Mouse (Mus musculus) stomach, embryonic 14.5 days (tissue): Measurements from ENCODE around the gene Adam12. TPM values are rescaled to one million over a fixed set of nuclear protein-coding genes. Genes with fewer than 3 reads are reported as not detected.

Experiments
- ATAC-seq: fragments of 200-750 bp; cut with Nextera tagmentation; 2 replicates; pipeline ENCODE4 v1.8.0; 2017; ENCODE audit warnings: low read depth, moderate TSS enrichment; ENCODE audit not compliant: insufficient number of reproducible peaks, insufficient read depth, low FRiP score
- H3K27ac ChIP-seq: fragments of 300-500 bp; sonication (generic); 2 replicates; pipeline ENCODE4 v1.5.1; 2014; ENCODE audit warnings: mild to moderate bottlenecking, low read length, moderate library complexity, mixed read lengths
- H3K27me3 ChIP-seq: fragments of 300-500 bp; sonication (generic); 2 replicates; pipeline ENCODE4 v1.6.1; 2014; ENCODE audit warnings: low read length, control low read depth, mixed read lengths; ENCODE audit not compliant: control insufficient read depth, insufficient read depth
- H3K36me3 ChIP-seq: fragments of 300-500 bp; sonication (generic); 2 replicates; pipeline ENCODE4 v1.6.1; 2014; ENCODE audit warnings: mild to moderate bottlenecking, control low read depth, low read length, moderate library complexity, mixed read lengths; ENCODE audit not compliant: control insufficient read depth, insufficient read depth
- H3K4me1 ChIP-seq: fragments of 300-500 bp; sonication (generic); 2 replicates; pipeline ENCODE4 v1.6.1; 2014; ENCODE audit warnings: low read length, control low read depth, mixed read lengths; ENCODE audit not compliant: control insufficient read depth, insufficient read depth
- H3K4me2 ChIP-seq: fragments of 300-500 bp; sonication (generic); replicated peaks from 2 replicates; pipeline ENCODE4 v1.6.1; 2014; ENCODE audit warnings: low read depth, low read length, control low read depth
- H3K4me3 ChIP-seq: fragments of 300-500 bp; sonication (generic); 2 replicates; pipeline ENCODE4 v1.5.1; 2014; ENCODE audit warnings: low read depth, low read length, control low read depth
- H3K9ac ChIP-seq: fragments of 300-500 bp; sonication (generic); replicated peaks from 2 replicates; pipeline ENCODE4 v1.6.1; 2014; ENCODE audit warnings: low read depth, mild to moderate bottlenecking, control low read depth, low read length, moderate library complexity, mixed read lengths
- H3K9me3 ChIP-seq: fragments of 300-500 bp; sonication (generic); 2 replicates; pipeline ENCODE4 v1.6.1; 2016; ENCODE audit warnings: low read depth, low read length, control low read depth; ENCODE audit not compliant: control insufficient read depth
- WGBS: fragments of 180-500 bp; shearing (Covaris S2); extraction: QIAGEN DNeasy Blood & Tissue Kit; methylation state at CpG from one replicate; pipeline ENCODE4 v1.1.7; 2014; 5-methylcytosine and 5-hydroxymethylcytosine counted together
- polyA plus RNA-seq: library from polyadenylated mRNA; unstranded; fragments of >200 nt; fragmentation: Nextera tagmentation; extraction: Ambion mirVana; gene quantifications from 2 replicates; pipeline ENCODE4 v1.2.1, GENCODE M21; 2014

Gene Adam12
- polyA plus RNA-seq, 1 experiment from 2014 or later: 10.9 TPM

- Histone ChIP-seq H3K9ac (no peak overlapping the region), H3K27ac (no peak overlapping the region), H3K4me1 (peaks cover 6% of the 10 kb centered on the region), H3K4me2 (no peak overlapping the region), H3K27me3 (no peaks in the 10 kb centered on the region), H3K9me3 (no peaks in the 10 kb centered on the region; the same call in 1 of the 2 replicates), H3K4me3 (no peak overlapping the region), H3K36me3 (no peaks in the 10 kb centered on the region)
- WGBS: 81% methylated on average over 3 of the region's 3 CpGs
- no peak for ATAC-seq
Measured at GRCm38 (mm10) chr7:134193089-134193488, 38.9 kb downstream of the Adam12 start.

GRCm38 (mm10) chr7:134190101-134190500 lies 41.8 kb downstream of the Adam12 start:
- H3K4me2 ChIP-seq: no peak overlapping the region
- H3K27me3 ChIP-seq: no peaks in the 10 kb centered on the region
- 58% methylated on average over 6 of the region's 6 CpGs for WGBS
- no peaks in the 10 kb centered on the region; the same call in 1 of the 2 replicates for H3K9me3 ChIP-seq
- no peak for ATAC-seq
- no peak overlapping the region for H3K27ac ChIP-seq
- H3K9ac ChIP-seq: no peak overlapping the region
- no peaks in the 10 kb centered on the region; the same call in 1 of the 2 replicates for H3K36me3 ChIP-seq
- H3K4me3 ChIP-seq: no peak overlapping the region
- H3K4me1 ChIP-seq: peaks cover 6% of the 10 kb centered on the region

GRCm38 (mm10) chr7:134188565-134188964 lies 43.4 kb downstream of the Adam12 start:
- Histone ChIP-seq H3K36me3 (no peaks in the 10 kb centered on the region; the same call in 1 of the 2 replicates), H3K9me3 (peaks cover 4% of the 10 kb centered on the region; the same call in 1 of the 2 replicates), H3K9ac (no peak overlapping the region), H3K4me3 (no peak overlapping the region), H3K4me2 (no peak overlapping the region), H3K4me1 (peaks cover 6% of the 10 kb centered on the region), H3K27ac (no peak overlapping the region), H3K27me3 (no peaks in the 10 kb centered on the region)
- WGBS: 77% methylated on average over 6 of the region's 6 CpGs
- no peak for ATAC-seq

- Histone ChIP-seq H3K27me3 (no peaks in the 10 kb centered on the region), H3K9me3 (peaks cover 4% of the 10 kb centered on the region; the same call in 1 of the 2 replicates), H3K9ac (no peak overlapping the region), H3K27ac (no peak overlapping the region), H3K4me1 (peaks cover 6% of the 10 kb centered on the region), H3K4me2 (no peak overlapping the region), H3K4me3 (no peak overlapping the region), H3K36me3 (no peaks in the 10 kb centered on the region; the same call in 1 of the 2 replicates)
- 72% methylated on average over 1 of the region's 1 CpGs for WGBS
- ATAC-seq: no peak
Measured at GRCm38 (mm10) chr7:134187946-134188345, 44.0 kb downstream of the Adam12 start.

GRCm38 (mm10) chr7:134186497-134186896 lies 45.4 kb downstream of the Adam12 start:
- Histone ChIP-seq H3K27ac (no peak overlapping the region), H3K4me1 (peaks cover 6% of the 10 kb centered on the region), H3K27me3 (no peaks in the 10 kb centered on the region), H3K9me3 (peaks cover 4% of the 10 kb centered on the region; the same call in 1 of the 2 replicates), H3K9ac (no peak overlapping the region), H3K4me3 (no peak overlapping the region), H3K36me3 (no peaks in the 10 kb centered on the region; the same call in 1 of the 2 replicates), H3K4me2 (no peak overlapping the region)
- ATAC-seq: no peak
- 95% methylated on average over 10 of the region's 10 CpGs for WGBS

DNA sequence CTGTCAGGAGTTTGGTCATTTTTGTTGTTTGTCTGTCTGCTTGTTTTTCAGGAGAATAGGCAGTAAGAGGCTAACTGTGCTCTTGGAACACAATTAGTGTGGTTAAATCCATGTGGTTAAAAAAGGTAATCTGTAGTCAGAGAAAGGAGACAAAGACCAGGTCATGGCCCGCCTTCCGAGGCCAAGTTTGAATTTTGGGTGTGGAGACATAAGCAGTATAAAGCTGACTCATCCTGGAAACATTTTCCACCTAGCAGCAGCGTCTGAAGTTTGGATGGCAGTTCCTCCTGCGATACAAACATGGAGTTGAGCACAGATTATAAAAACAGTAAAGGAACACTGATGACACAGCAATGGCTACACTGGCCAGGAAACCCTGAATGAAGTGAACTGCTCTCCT lies 46.2 kb downstream of the Adam12 start:
- no peaks in the 10 kb centered on the region; the same call in 1 of the 2 replicates for H3K36me3 ChIP-seq
- WGBS: 77% methylated on average over 4 of the region's 4 CpGs
- no peak overlapping the region for H3K27ac ChIP-seq
- H3K4me1 ChIP-seq: peaks cover 6% of the 10 kb centered on the region
- no peak overlapping the region for H3K4me3 ChIP-seq
- ATAC-seq: no peak
- H3K27me3 ChIP-seq: no peaks in the 10 kb centered on the region
- no peak overlapping the region for H3K4me2 ChIP-seq
- peaks cover 4% of the 10 kb centered on the region; the same call in 1 of the 2 replicates for H3K9me3 ChIP-seq
- no peak overlapping the region for H3K9ac ChIP-seq

- no peaks in the 10 kb centered on the region for H3K27me3 ChIP-seq
Measured at GRCm38 (mm10) chr7:134181717-134182116, 50.2 kb downstream of the Adam12 start.

DNA sequence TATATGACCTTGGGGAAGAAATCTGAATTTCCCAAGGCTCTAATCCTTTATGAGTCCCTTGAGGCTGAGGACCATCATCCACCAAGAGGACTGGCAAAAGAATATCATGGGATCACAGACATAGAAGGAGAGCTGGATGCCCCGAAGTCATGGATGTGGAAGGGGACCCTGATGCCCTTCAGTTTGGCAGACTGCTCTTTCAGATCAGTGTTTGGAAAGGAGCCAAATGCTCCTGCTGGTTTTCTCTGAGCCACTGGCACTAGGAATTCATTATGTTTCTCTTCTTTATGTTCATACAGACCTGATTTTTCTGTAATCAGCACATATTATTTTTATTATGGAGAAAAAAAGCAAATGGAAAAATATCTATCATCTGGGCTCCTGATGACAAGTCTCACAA lies 50.9 kb downstream of the Adam12 start:
- no peaks in the 10 kb centered on the region for H3K4me1 ChIP-seq
- H3K36me3 ChIP-seq: no peaks in the 10 kb centered on the region; the same call in 1 of the 2 replicates
- no peak overlapping the region for H3K9ac ChIP-seq
- no peak overlapping the region for H3K4me3 ChIP-seq
- H3K9me3 ChIP-seq: peaks cover 4% of the 10 kb centered on the region; the same call in 1 of the 2 replicates
- ATAC-seq: no peak
- no peaks in the 10 kb centered on the region for H3K27me3 ChIP-seq
- H3K27ac ChIP-seq: no peak overlapping the region
- 81% methylated on average over 1 of the region's 1 CpGs for WGBS
- H3K4me2 ChIP-seq: no peak overlapping the region

More at GRCm38 (mm10) chr7:134181717-134182116, 50.2 kb downstream of the Adam12 start:
- H3K9me3 ChIP-seq: peaks cover 4% of the 10 kb centered on the region; the same call in 1 of the 2 replicates
- H3K27ac ChIP-seq: no peak overlapping the region
- H3K4me3 ChIP-seq: no peak overlapping the region
- H3K4me2 ChIP-seq: no peak overlapping the region
- no peaks in the 10 kb centered on the region; the same call in 1 of the 2 replicates for H3K36me3 ChIP-seq
- no peak overlapping the region for H3K9ac ChIP-seq
- no peaks in the 10 kb centered on the region for H3K4me1 ChIP-seq
- WGBS: 78% methylated on average over 1 of the region's 1 CpGs
- ATAC-seq: no peak

GRCm38 (mm10) chr7:134177051-134177450 lies 54.9 kb downstream of the Adam12 start:
- ATAC-seq: no peak
- Histone ChIP-seq H3K36me3 (no peaks in the 10 kb centered on the region), H3K4me1 (no peaks in the 10 kb centered on the region), H3K4me3 (no peak overlapping the region), H3K27ac (no peak overlapping the region), H3K9me3 (no peaks in the 10 kb centered on the region), H3K4me2 (no peak overlapping the region), H3K9ac (no peak overlapping the region), H3K27me3 (no peaks in the 10 kb centered on the region)
- whole genome bisulfite sequencing: 82% methylated on average over 2 of the region's 2 CpGs
